In the genomic region with DNA sequence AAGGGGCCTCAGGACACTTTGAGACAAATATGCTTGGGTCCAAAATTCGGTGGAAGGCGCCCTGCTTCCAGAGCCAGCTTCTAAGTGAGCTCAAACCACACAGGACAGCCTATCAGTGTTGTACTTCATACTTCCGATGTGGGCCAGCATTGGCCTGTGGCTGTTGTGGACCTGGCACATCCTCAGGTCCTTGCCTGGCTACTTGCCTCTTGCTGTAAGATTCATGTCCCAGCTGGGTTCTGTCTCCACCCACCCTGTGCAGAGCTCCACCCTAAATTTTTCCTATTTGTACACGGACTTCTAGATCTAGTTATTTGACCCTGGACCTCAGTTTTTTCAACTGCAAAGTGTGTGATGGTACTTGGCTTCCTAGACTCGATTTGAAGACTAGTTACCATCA, we compare ENCODE assay signal across 10 mouse cellular contexts. TPM values are rescaled to one million over a fixed set of nuclear protein-coding genes. Genes with fewer than 3 reads are reported as not detected.
DNase-seq lines count a peak whose midpoint lies in the region; ATAC-seq and TF ChIP-seq lines count a peak whose summit lies in the region.
"Had no signal": no experiment of that assay in that cellular context is flagged by ENCODE, and none has a peak within 500 bp of the region (broad histone marks: within the 10 kb centered on the region; RNA-seq: fewer than 3 reads in every experiment).

No protein-coding gene starts in this region.

- ATAC-seq in intestine, postnatal 0 days = no peak
- no peak for ATAC-seq in intestine, embryonic 15.5 days
- 0 out of 2 replicates have a peak, but pooled peaks have one; percentile 22 for ATAC-seq in embryonic facial prominence, embryonic 12.5 days (ENCODE audit: insufficient number of reproducible peaks, insufficient read depth, low FRiP score, low TSS enrichment)
- ATAC-seq in liver, embryonic 11.5 days (replicated peaks; ENCODE audit: low FRiP score) = 0 out of 2 replicates have a peak, but pooled peaks have one; percentile 29
- ATAC-seq in frontal cortex, adult (ENCODE audit: low TSS enrichment) = no peak
- no peak for ATAC-seq in forebrain, postnatal 0 days

- no peaks in the 10 kb centered on the region for H3K79me2 ChIP-seq in heart, adult 2 months (replicated peaks; ENCODE audit: control insufficient read depth, insufficient read depth, low read length)

- H3K4me2 ChIP-seq in intestine, postnatal 0 days (replicated peaks; ENCODE audit: low read depth) = no peak overlapping the region
- no peak overlapping the region for H3K4me2 ChIP-seq in intestine, embryonic 15.5 days (replicated peaks)
- H3K4me2 ChIP-seq in embryonic facial prominence, embryonic 12.5 days (replicated peaks) = no peak overlapping the region
- H3K4me2 ChIP-seq in liver, embryonic 11.5 days = peak overlapping the region; percentile 44
- H3K4me2 ChIP-seq in forebrain, postnatal 0 days (ENCODE audit: low read depth) = no peak overlapping the region

- WGBS in intestine, postnatal 0 days = 71% methylated on average over 5 of the region's 5 CpGs
- WGBS in intestine, embryonic 15.5 days = 63% methylated on average over 5 of the region's 5 CpGs
- whole genome bisulfite sequencing in embryonic facial prominence, embryonic 12.5 days = 38% methylated on average over 5 of the region's 5 CpGs
- WGBS in heart, adult 2 months = 41% methylated on average over 5 of the region's 5 CpGs
- 48% methylated on average over 5 of the region's 5 CpGs for WGBS in liver, embryonic 11.5 days
- 63% methylated on average over 5 of the region's 5 CpGs for WGBS in forebrain, postnatal 0 days

- intact Hi-C loops in heart, adult 2 months (cut with DNase I) = no loop called here

- no peak for TF ChIP-seq POLR2A in heart, adult 2 months (IDR thresholded peaks at IDR 0.05; ENCODE audit: insufficient read depth, low read depth, low read length)

- no peak for TF ChIP-seq CTCF in intestine, postnatal 0 days (IDR thresholded peaks at IDR 0.05; ENCODE audit: low read depth)
- no peak for TF ChIP-seq CTCF in heart, adult 2 months (IDR thresholded peaks at IDR 0.05)
- no peak for TF ChIP-seq CTCF in forebrain, postnatal 0 days (IDR thresholded peaks at IDR 0.05; ENCODE audit: low read depth)

- H3K9me3 ChIP-seq in intestine, postnatal 0 days (ENCODE audit: control insufficient read depth) = no peaks in the 10 kb centered on the region
- H3K9me3 ChIP-seq in intestine, embryonic 15.5 days = no peaks in the 10 kb centered on the region
- H3K9me3 ChIP-seq in embryonic facial prominence, embryonic 12.5 days = no peaks in the 10 kb centered on the region
- no peaks in the 10 kb centered on the region for H3K9me3 ChIP-seq in liver, embryonic 11.5 days (ENCODE audit: control insufficient read depth, low read length)
- no peaks in the 10 kb centered on the region for H3K9me3 ChIP-seq in forebrain, postnatal 0 days (ENCODE audit: low read length)

- no peak for TF ChIP-seq EP300 in heart, adult 2 months (IDR thresholded peaks at IDR 0.05; ENCODE audit: insufficient read depth, low read depth, low read length)

- no peak overlapping the region for H3K27ac ChIP-seq in intestine, postnatal 0 days (ENCODE audit: low read depth, low read length)
- no peak overlapping the region for H3K27ac ChIP-seq in intestine, embryonic 15.5 days
- H3K27ac ChIP-seq in embryonic facial prominence, embryonic 12.5 days = 0 out of 2 replicates have a peak overlapping the region, but pooled peaks have one; percentile 13
- peak overlapping the region; percentile 9; the same call in 1 of the 2 replicates for H3K27ac ChIP-seq in heart, adult 2 months
- H3K27ac ChIP-seq in liver, embryonic 11.5 days (ENCODE audit: low read depth, low read length) = peak overlapping the region; percentile 67
- H3K27ac ChIP-seq in forebrain, postnatal 0 days (ENCODE audit: low read depth, low read length) = no peak overlapping the region

- peak; percentile 51 to 52 for DNase-seq in heart, adult 2 months
- no peak for DNase-seq in liver, embryonic 11.5 days (ENCODE audit: low spot score)
- no peak for DNase-seq in T-cell, adult 2 months (ENCODE audit: low spot score)
- no peak for DNase-seq in forebrain, postnatal 0 days
- DNase-seq: thymus, adult 2 months had no signal

- no peaks in the 10 kb centered on the region for H3K27me3 ChIP-seq in intestine, postnatal 0 days (replicated peaks; ENCODE audit: control insufficient read depth, insufficient read depth, low read length)
- H3K27me3 ChIP-seq in intestine, embryonic 15.5 days (replicated peaks) = no peaks in the 10 kb centered on the region
- H3K27me3 ChIP-seq in embryonic facial prominence, embryonic 12.5 days = no peaks in the 10 kb centered on the region
- no peaks in the 10 kb centered on the region for H3K27me3 ChIP-seq in heart, adult 2 months (ENCODE audit: control insufficient read depth, insufficient read depth, low read length)
- no peaks in the 10 kb centered on the region for H3K27me3 ChIP-seq in liver, embryonic 11.5 days (replicated peaks; ENCODE audit: control insufficient read depth, insufficient read depth, low read length)
- H3K27me3 ChIP-seq in forebrain, postnatal 0 days (ENCODE audit: insufficient read depth, low read length) = no peaks in the 10 kb centered on the region

- no peak overlapping the region for H3K4me3 ChIP-seq in intestine, postnatal 0 days (ENCODE audit: low read depth, low read length)
- no peak overlapping the region for H3K4me3 ChIP-seq in intestine, embryonic 15.5 days (replicated peaks)
- H3K4me3 ChIP-seq in embryonic facial prominence, embryonic 12.5 days = no peak overlapping the region
- H3K4me3 ChIP-seq in heart, adult 2 months = no peak overlapping the region
- no peak overlapping the region for H3K4me3 ChIP-seq in liver, embryonic 11.5 days (ENCODE audit: low read depth, low read length)
- no peak overlapping the region for H3K4me3 ChIP-seq in forebrain, postnatal 0 days (ENCODE audit: low read depth, low read length)

- peaks cover 76% of the 10 kb centered on the region for H3K36me3 ChIP-seq in intestine, postnatal 0 days (ENCODE audit: control insufficient read depth, insufficient read depth)
- peaks cover 17% of the 10 kb centered on the region; the same call in 1 of the 2 replicates for H3K36me3 ChIP-seq in intestine, embryonic 15.5 days
- peaks cover 36% of the 10 kb centered on the region for H3K36me3 ChIP-seq in embryonic facial prominence, embryonic 12.5 days
- H3K36me3 ChIP-seq in heart, adult 2 months (ENCODE audit: control insufficient read depth, insufficient read depth, low read length) = no peaks in the 10 kb centered on the region
- H3K36me3 ChIP-seq in liver, embryonic 11.5 days (ENCODE audit: control insufficient read depth, insufficient read depth, low read length) = no peaks in the 10 kb centered on the region; the same call in 1 of the 2 replicates
- H3K36me3 ChIP-seq in forebrain, postnatal 0 days (ENCODE audit: insufficient read depth) = peaks cover 58% of the 10 kb centered on the region

- H3K9ac ChIP-seq in intestine, postnatal 0 days (ENCODE audit: low read depth, low read length) = 0 out of 2 replicates have a peak overlapping the region, but pooled peaks have one; percentile 11
- H3K9ac ChIP-seq in intestine, embryonic 15.5 days = no peak overlapping the region
- no peak overlapping the region for H3K9ac ChIP-seq in embryonic facial prominence, embryonic 12.5 days
- H3K9ac ChIP-seq in heart, adult 2 months (ENCODE audit: low read depth, low read length) = no peak overlapping the region
- H3K9ac ChIP-seq in liver, embryonic 11.5 days (ENCODE audit: low read depth, low read length) = peak overlapping the region; percentile 17; the same call in 1 of the 2 replicates
- H3K9ac ChIP-seq in forebrain, postnatal 0 days = no peak overlapping the region

- H3K4me1 ChIP-seq in intestine, postnatal 0 days (replicated peaks; ENCODE audit: control insufficient read depth, insufficient read depth, low read length) = no peaks in the 10 kb centered on the region
- H3K4me1 ChIP-seq in intestine, embryonic 15.5 days (replicated peaks) = no peaks in the 10 kb centered on the region
- no peaks in the 10 kb centered on the region for H3K4me1 ChIP-seq in embryonic facial prominence, embryonic 12.5 days
- no peaks in the 10 kb centered on the region; the same call in 1 of the 2 replicates for H3K4me1 ChIP-seq in heart, adult 2 months (ENCODE audit: control insufficient read depth, insufficient read depth, low read length)
- peaks cover 31% of the 10 kb centered on the region for H3K4me1 ChIP-seq in liver, embryonic 11.5 days (replicated peaks; ENCODE audit: control insufficient read depth, insufficient read depth, low read length)
- no peaks in the 10 kb centered on the region for H3K4me1 ChIP-seq in forebrain, postnatal 0 days (ENCODE audit: insufficient read depth)

RNA-seq across cellular contexts. Expression of gene Hmgcl, which starts 10.7 kb away (rescaled TPM):
- polyA plus RNA-seq in intestine, postnatal 0 days (2015; fragmentation: Nextera tagmentation; extraction: Ambion mirVana) = 232 and 235 TPM in 2 replicates
- 105 and 113 TPM in 2 replicates for polyA plus RNA-seq in intestine, embryonic 15.5 days (2015; fragmentation: Nextera tagmentation; extraction: Ambion mirVana)
- 76.3 and 81.5 TPM in 2 replicates for polyA plus RNA-seq in embryonic facial prominence, embryonic 12.5 days (2016; fragmentation: Nextera tagmentation; extraction: Ambion mirVana)
- total RNA-seq in heart, adult 2 months (2021) = 10 to 100 TPM; 72.6 to 80.4 TPM
- 71.9 and 96.9 TPM in 2 replicates for polyA plus RNA-seq in heart, adult 2 months (2012; rRNA removed)
- polyA plus RNA-seq in liver, embryonic 11.5 days (2014; fragmentation: Nextera tagmentation; extraction: Ambion mirVana) = 97.1 and 104 TPM in 2 replicates
- total RNA-seq in forebrain, postnatal 0 days (2014; rRNA removed) = 42.9 and 46.0 TPM in 2 replicates
- polyA plus RNA-seq in forebrain, postnatal 0 days (2015; fragmentation: Nextera tagmentation; extraction: Ambion mirVana) = 52.6 and 58.3 TPM in 2 replicates

RNA-seq across cellular contexts. Expression of gene Fuca1, which starts 15.0 kb away (rescaled TPM):
- 717 and 739 TPM in 2 replicates for polyA plus RNA-seq in intestine, postnatal 0 days (2015; fragmentation: Nextera tagmentation; extraction: Ambion mirVana)
- polyA plus RNA-seq in intestine, embryonic 15.5 days (2015; fragmentation: Nextera tagmentation; extraction: Ambion mirVana) = 134 and 154 TPM in 2 replicates
- polyA plus RNA-seq in embryonic facial prominence, embryonic 12.5 days (2016; fragmentation: Nextera tagmentation; extraction: Ambion mirVana) = 51.6 and 59.7 TPM in 2 replicates
- 10 to 100 TPM; 30.4 to 34.6 TPM for total RNA-seq in heart, adult 2 months (2021)
- polyA plus RNA-seq in heart, adult 2 months (2012; rRNA removed) = 24.0 and 25.3 TPM in 2 replicates
- polyA plus RNA-seq in liver, embryonic 11.5 days (2014; fragmentation: Nextera tagmentation; extraction: Ambion mirVana) = 39.6 and 47.7 TPM in 2 replicates
- total RNA-seq in forebrain, postnatal 0 days (2014; rRNA removed) = 30.9 and 33.2 TPM in 2 replicates
- polyA plus RNA-seq in forebrain, postnatal 0 days (2015; fragmentation: Nextera tagmentation; extraction: Ambion mirVana) = 67.7 and 75.2 TPM in 2 replicates

RNA-seq across cellular contexts. Expression of gene Gale, which starts 28.0 kb away (rescaled TPM):
- polyA plus RNA-seq in intestine, postnatal 0 days (2015; fragmentation: Nextera tagmentation; extraction: Ambion mirVana) = 99.5 and 131 TPM in 2 replicates
- polyA plus RNA-seq in intestine, embryonic 15.5 days (2015; fragmentation: Nextera tagmentation; extraction: Ambion mirVana) = 82.5 and 108 TPM in 2 replicates
- polyA plus RNA-seq in embryonic facial prominence, embryonic 12.5 days (2016; fragmentation: Nextera tagmentation; extraction: Ambion mirVana) = 29.1 and 31.2 TPM in 2 replicates
- total RNA-seq in heart, adult 2 months (2021) = 1 to 10 TPM; 1.6 to 2.0 TPM
- 4.6 TPM in 2 replicates for polyA plus RNA-seq in heart, adult 2 months (2012; rRNA removed)
- polyA plus RNA-seq in liver, embryonic 11.5 days (2014; fragmentation: Nextera tagmentation; extraction: Ambion mirVana) = 47.7 and 49.8 TPM in 2 replicates
- 32.1 and 42.4 TPM in 2 replicates for total RNA-seq in forebrain, postnatal 0 days (2014; rRNA removed)
- 30.7 and 34.4 TPM in 2 replicates for polyA plus RNA-seq in forebrain, postnatal 0 days (2015; fragmentation: Nextera tagmentation; extraction: Ambion mirVana)

RNA-seq across cellular contexts. Expression of gene Lypla2, which starts 36.9 kb away (rescaled TPM):
- 90.3 and 94.9 TPM in 2 replicates for polyA plus RNA-seq in intestine, postnatal 0 days (2015; fragmentation: Nextera tagmentation; extraction: Ambion mirVana)
- 99.4 and 108 TPM in 2 replicates for polyA plus RNA-seq in intestine, embryonic 15.5 days (2015; fragmentation: Nextera tagmentation; extraction: Ambion mirVana)
- polyA plus RNA-seq in embryonic facial prominence, embryonic 12.5 days (2016; fragmentation: Nextera tagmentation; extraction: Ambion mirVana) = 124 and 126 TPM in 2 replicates
- total RNA-seq in heart, adult 2 months (2021) = 10 to 100 TPM; 35.9 to 37.1 TPM
- 52.2 and 55.1 TPM in 2 replicates for polyA plus RNA-seq in heart, adult 2 months (2012; rRNA removed)
- polyA plus RNA-seq in liver, embryonic 11.5 days (2014; fragmentation: Nextera tagmentation; extraction: Ambion mirVana) = 104 and 106 TPM in 2 replicates
- total RNA-seq in forebrain, postnatal 0 days (2014; rRNA removed) = 136 and 138 TPM in 2 replicates
- polyA plus RNA-seq in forebrain, postnatal 0 days (2015; fragmentation: Nextera tagmentation; extraction: Ambion mirVana) = 201 and 206 TPM in 2 replicates

RNA-seq across cellular contexts. Expression of gene Cnr2, which starts 40.3 kb away (rescaled TPM):
- polyA plus RNA-seq in intestine, postnatal 0 days (2015; fragmentation: Nextera tagmentation; extraction: Ambion mirVana) = 0.14 and 0.24 TPM in 2 replicates
- polyA plus RNA-seq in intestine, embryonic 15.5 days (2015; fragmentation: Nextera tagmentation; extraction: Ambion mirVana) = 0.28 and 0.42 TPM in 2 replicates
- 0.19 and 0.38 TPM in 2 replicates for polyA plus RNA-seq in embryonic facial prominence, embryonic 12.5 days (2016; fragmentation: Nextera tagmentation; extraction: Ambion mirVana)
- under 1 TPM; 0.23 to 0.59 TPM for total RNA-seq in heart, adult 2 months (2021)
- 0.64 and 0.88 TPM in 2 replicates for polyA plus RNA-seq in heart, adult 2 months (2012; rRNA removed)
- polyA plus RNA-seq in liver, embryonic 11.5 days (2014; fragmentation: Nextera tagmentation; extraction: Ambion mirVana) = 6.3 and 7.1 TPM in 2 replicates
- 0.24 and 0.31 TPM in 2 replicates for total RNA-seq in forebrain, postnatal 0 days (2014; rRNA removed)
- polyA plus RNA-seq in forebrain, postnatal 0 days (2015; fragmentation: Nextera tagmentation; extraction: Ambion mirVana) = 0.17 TPM in 1 of 2 replicates, not detected in the other
- polyA plus RNA-seq: C2C12 had no signal

Comparison
In these comparisons a context has a peak if more than half of its experiments do, and no peak if none do; other contexts are left out.
1. H3K9ac ChIP-seq: peak in intestine, postnatal 0 days (single experiment) and liver, embryonic 11.5 days (single experiment); none in intestine, embryonic 15.5 days (single experiment), embryonic facial prominence, embryonic 12.5 days (single experiment), heart, adult 2 months (single experiment) and forebrain, postnatal 0 days (single experiment).
2. ATAC-seq: peak in embryonic facial prominence, embryonic 12.5 days (single experiment) and liver, embryonic 11.5 days (single experiment); none in intestine, postnatal 0 days (single experiment), intestine, embryonic 15.5 days (single experiment), frontal cortex, adult (single experiment) and forebrain, postnatal 0 days (single experiment).
3. H3K27ac ChIP-seq: peak in embryonic facial prominence, embryonic 12.5 days (single experiment), heart, adult 2 months (single experiment) and liver, embryonic 11.5 days (single experiment); none in intestine, postnatal 0 days (single experiment), intestine, embryonic 15.5 days (single experiment) and forebrain, postnatal 0 days (single experiment).
4. DNase-seq: peak in heart, adult 2 months (2 of 2); none in liver, embryonic 11.5 days (single experiment), T-cell, adult 2 months (single experiment) and forebrain, postnatal 0 days (single experiment).